Mouse (Mus musculus) forebrain, embryonic 16.5 days (tissue): Measurements from ENCODE around the gene Dnttip2. TPM values are rescaled to one million over a fixed set of nuclear protein-coding genes. Genes with fewer than 3 reads are reported as not detected.
"Not testable (repeated sequence)": the region's sequence is repeated elsewhere in the genome, so short reads cannot be mapped to it uniquely, and the experiment has no call there.

Source experiments
- ATAC-seq: fragments of 200-750 bp; cut with Nextera tagmentation; 2 replicates; pipeline ENCODE4 v1.8.0; 2017; ENCODE audit warnings: mild to moderate bottlenecking, moderate library complexity
- H3K27ac ChIP-seq: fragments of 300-500 bp; sonication (generic); 2 replicates; pipeline ENCODE4 v1.5.1; 2014; ENCODE audit warnings: low read length, control low read depth
- H3K27me3 ChIP-seq: fragments of 300-500 bp; sonication (generic); replicated peaks from 2 replicates; pipeline ENCODE4 v1.6.1; 2014; ENCODE audit warnings: low read length; ENCODE audit not compliant: control insufficient read depth, insufficient read depth
- H3K36me3 ChIP-seq: fragments of 300-500 bp; sonication (generic); 2 replicates; pipeline ENCODE4 v1.6.1; 2014; ENCODE audit not compliant: control insufficient read depth, insufficient read depth
- H3K4me1 ChIP-seq: fragments of 300-500 bp; sonication (generic); replicated peaks from 2 replicates; pipeline ENCODE4 v1.6.1; 2014; ENCODE audit warnings: low read length; ENCODE audit not compliant: control insufficient read depth, insufficient read depth
- H3K4me2 ChIP-seq: fragments of 300-500 bp; sonication (generic); 2 replicates; pipeline ENCODE4 v1.6.1; 2014; ENCODE audit warnings: mild to moderate bottlenecking, low read length, control low read depth
- H3K4me3 ChIP-seq: fragments of 300-500 bp; sonication (generic); replicated peaks from 2 replicates; pipeline ENCODE4 v1.5.1; 2014; ENCODE audit warnings: mild to moderate bottlenecking, low read length, control low read depth
- H3K9ac ChIP-seq: fragments of 300-500 bp; sonication (generic); replicated peaks from 2 replicates; pipeline ENCODE4 v1.6.1; 2014; ENCODE audit warnings: low read depth, low read length, control low read depth
- H3K9me3 ChIP-seq: fragments of 300-500 bp; sonication (generic); 2 replicates; pipeline ENCODE4 v1.6.1; 2016; ENCODE audit warnings: low read length; ENCODE audit not compliant: control insufficient read depth
- WGBS: fragments of 180-500 bp; shearing (Covaris S2); extraction: QIAGEN DNeasy Blood & Tissue Kit; methylation state at CpG from one replicate; pipeline ENCODE4 v1.1.7; 2014; 5-methylcytosine and 5-hydroxymethylcytosine counted together
- polyA plus RNA-seq: library from polyadenylated mRNA; unstranded; fragments of >200 nt; fragmentation: Nextera tagmentation; extraction: Ambion mirVana; gene quantifications from 2 replicates; pipeline ENCODE4 v1.2.1, GENCODE M21; 2015

Gene Dnttip2
- polyA plus RNA-seq, 1 experiment from 2014 or later, result 51.9 TPM

DNA sequence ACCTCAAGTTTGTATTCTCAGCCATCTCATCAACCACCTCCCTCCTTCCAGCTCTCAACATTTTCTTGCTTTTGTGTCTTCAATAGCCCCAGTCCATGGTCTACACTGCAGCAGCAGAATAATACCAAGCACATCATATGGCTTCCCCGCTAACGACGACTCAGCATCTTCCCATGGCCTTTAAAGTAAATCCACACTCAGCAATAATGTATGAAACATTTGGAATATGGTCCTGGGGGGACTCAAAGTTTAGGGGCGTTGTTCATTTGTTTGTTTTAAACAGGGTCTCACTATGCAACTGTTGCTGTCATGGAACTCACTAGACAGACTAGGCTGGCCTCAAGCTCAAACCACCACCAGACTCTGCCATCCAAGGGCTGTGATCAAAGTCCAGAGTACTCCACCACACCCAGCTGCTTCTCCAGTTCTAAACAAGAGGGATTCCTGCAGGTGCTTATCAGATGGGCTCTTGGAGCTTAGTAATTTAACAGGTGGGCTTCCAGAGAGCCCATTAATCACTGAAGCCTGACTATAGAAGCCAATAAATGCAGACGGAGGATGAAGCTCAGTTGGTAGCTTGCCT is 14.5 kb downstream of the Dnttip2 start:
- Histone ChIP-seq H3K4me3 (no peak overlapping the region), H3K27ac (no peak overlapping the region), H3K9ac (no peak overlapping the region), H3K27me3 (no peaks in the 10 kb centered on the region), H3K4me1 (peaks cover 16% of the 10 kb centered on the region), H3K4me2 (no peak overlapping the region), H3K36me3 (peaks cover 16% of the 10 kb centered on the region), H3K9me3 (no peaks in the 10 kb centered on the region)
- 85% methylated on average over 5 of the region's 5 CpGs for WGBS
- no peak for ATAC-seq

DNA sequence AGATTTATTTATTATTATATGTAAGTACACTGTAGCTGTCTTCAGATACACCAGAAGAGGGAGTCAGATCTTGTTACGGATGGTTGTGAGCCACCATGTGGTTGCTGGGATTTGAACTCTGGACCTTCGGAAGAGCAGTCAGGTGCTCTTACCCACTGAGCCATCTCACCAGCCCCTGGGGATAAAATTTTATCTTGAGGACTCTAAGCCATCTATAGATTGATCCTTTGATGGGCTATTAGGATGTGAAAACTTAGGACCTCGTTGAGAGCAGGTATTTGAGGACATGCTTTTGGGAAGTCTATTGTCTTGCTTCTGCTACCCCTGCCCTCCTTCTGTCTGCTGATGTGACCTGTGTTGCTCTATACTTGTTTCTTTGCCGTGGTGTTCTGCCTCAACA is 15.2 kb downstream of the Dnttip2 start:
- H3K9me3 ChIP-seq, H3K27me3 ChIP-seq, ATAC-seq, H3K9ac ChIP-seq, H3K27ac ChIP-seq, H3K4me2 ChIP-seq, H3K4me3 ChIP-seq: not testable (repeated sequence)
- 78% methylated on average over 3 of the region's 4 CpGs for WGBS
- peaks cover 19% of the 10 kb centered on the region for H3K4me1 ChIP-seq
- H3K36me3 ChIP-seq, result peaks cover 12% of the 10 kb centered on the region

DNA sequence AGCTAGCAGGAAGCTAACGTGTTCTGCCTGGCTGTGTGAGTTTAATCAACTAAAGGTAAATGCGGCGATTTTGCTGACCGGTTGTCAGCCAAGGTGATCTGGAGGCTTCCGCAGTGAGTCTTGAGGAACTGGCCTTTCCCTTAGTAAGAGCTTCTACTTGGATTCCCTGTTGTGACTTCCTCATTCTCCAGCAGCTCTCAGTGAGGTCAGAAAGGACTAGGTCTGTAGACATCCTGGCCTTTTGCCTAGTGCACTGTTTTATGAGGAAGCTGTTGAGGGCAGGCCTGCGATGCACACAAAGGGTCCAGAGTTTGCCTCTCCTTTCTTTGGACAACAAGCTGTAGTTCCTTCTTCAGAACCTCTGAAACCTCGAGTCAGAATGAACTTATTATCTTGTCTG is 16.5 kb downstream of the Dnttip2 start:
- Histone ChIP-seq H3K9me3 (no peaks in the 10 kb centered on the region), H3K4me1 (peaks cover 30% of the 10 kb centered on the region), H3K27ac (no peak overlapping the region), H3K27me3 (no peaks in the 10 kb centered on the region), H3K4me2 (no peak overlapping the region), H3K9ac (no peak overlapping the region), H3K36me3 (peaks cover 1% of the 10 kb centered on the region), H3K4me3 (no peak overlapping the region)
- ATAC-seq, result no peak
- WGBS, result 81% methylated on average over 7 of the region's 7 CpGs

DNA sequence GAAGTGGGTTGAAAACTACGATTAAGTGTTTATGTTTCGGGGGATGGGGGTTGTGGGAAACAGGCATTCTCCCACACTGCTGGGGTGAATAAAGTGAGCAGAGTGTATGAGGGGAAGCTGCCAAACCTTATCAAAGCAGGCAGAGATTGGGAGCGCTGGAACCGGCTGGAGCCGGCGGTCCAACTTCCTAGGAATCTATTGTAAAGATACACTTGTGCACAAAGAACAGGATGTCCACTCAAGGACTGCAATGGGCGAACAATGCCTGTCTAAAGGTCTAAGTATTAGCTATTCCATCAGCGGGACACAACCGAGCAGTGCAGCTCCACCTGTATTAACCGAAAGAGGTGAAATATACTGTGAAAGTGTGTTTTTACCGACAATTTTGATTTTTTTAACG is 17.6 kb downstream of the Dnttip2 start:
- H3K27ac ChIP-seq, result no peak overlapping the region
- 33% methylated on average over 12 of the region's 12 CpGs for WGBS
- H3K9me3 ChIP-seq, result no peaks in the 10 kb centered on the region
- no peaks in the 10 kb centered on the region for H3K27me3 ChIP-seq
- peaks cover 30% of the 10 kb centered on the region for H3K4me1 ChIP-seq
- no peak for ATAC-seq
- H3K36me3 ChIP-seq, result no peaks in the 10 kb centered on the region
- peak overlapping the region; percentile 97 for H3K9ac ChIP-seq
- peak overlapping the region; percentile 92 for H3K4me3 ChIP-seq
- H3K4me2 ChIP-seq, result peak overlapping the region; percentile 86

GRCm38 (mm10) chr3:122292300-122293222 is 18.4 kb downstream of the Dnttip2 start:
- peak; percentile 43 for ATAC-seq
- 5% methylated on average over 54 of the region's 54 CpGs for WGBS
- Histone ChIP-seq H3K9ac (peak overlapping the region; percentile 97), H3K4me2 (peak overlapping the region; percentile 86), H3K4me1 (peaks cover 30% of the 10 kb centered on the region), H3K9me3 (no peaks in the 10 kb centered on the region), H3K27me3 (no peaks in the 10 kb centered on the region), H3K4me3 (peak overlapping the region; percentile 92), H3K36me3 (no peaks in the 10 kb centered on the region), H3K27ac (peak overlapping the region; percentile 99)

- Histone ChIP-seq H3K27ac (peak overlapping the region; percentile 99), H3K4me3 (peak overlapping the region; percentile 92), H3K27me3 (no peaks in the 10 kb centered on the region), H3K36me3 (no peaks in the 10 kb centered on the region), H3K4me1 (peaks cover 30% of the 10 kb centered on the region), H3K4me2 (peak overlapping the region; percentile 86), H3K9me3 (no peaks in the 10 kb centered on the region), H3K9ac (peak overlapping the region; percentile 97)
- WGBS, result under 1% methylated on average over 84 of the region's 105 CpGs
- peak; percentile 41 for ATAC-seq
Measured at GRCm38 (mm10) chr3:122293223-122293953, 19.2 kb downstream of the Dnttip2 start.

DNA sequence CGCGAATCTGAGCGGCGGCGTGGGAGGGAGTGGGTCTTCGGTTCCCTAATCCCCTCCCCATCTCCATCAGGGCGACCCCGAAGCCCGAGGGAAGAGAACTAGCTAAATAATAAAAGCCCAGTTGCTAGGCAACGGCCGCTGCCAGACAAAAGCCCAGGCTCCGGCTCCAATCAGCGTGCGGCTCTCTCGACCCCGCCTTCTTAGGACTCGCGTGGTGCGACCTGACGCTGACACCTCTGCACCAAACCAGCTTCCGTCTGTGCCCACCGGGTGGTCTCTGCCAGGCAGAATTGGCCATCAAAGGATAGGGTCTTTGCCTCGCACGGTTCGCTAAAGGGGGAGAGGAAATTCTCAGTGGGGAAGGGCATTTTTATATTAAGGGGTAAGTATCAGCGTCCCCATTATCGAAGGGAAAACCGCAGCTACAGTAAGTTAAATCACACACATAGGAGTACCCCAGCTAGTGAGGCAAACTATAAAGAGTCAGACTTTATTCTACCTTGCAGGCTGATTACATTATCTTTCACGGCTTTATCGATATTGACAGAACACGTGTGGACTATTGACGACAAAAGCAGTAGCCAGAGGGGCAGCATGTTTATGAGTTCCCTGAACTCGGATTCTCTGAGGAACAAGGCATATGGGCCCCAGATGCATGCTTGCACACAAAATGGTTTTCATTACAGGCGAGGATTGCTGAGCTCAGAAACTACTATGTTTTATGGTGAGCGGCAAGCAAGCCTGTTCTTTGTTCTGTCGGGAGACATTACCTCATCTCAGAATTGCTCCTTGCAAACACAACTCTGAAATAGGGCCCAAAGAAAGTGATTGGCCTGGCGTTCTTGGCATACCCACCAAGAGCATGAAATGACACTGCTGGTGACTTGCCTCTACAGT is 20.0 kb downstream of the Dnttip2 start, which contains the start of gene Bcar3:
Gene Bcar3, plus strand, starts transcription at position 183 of the 897 bp plus-strand sequence.
- H3K36me3 ChIP-seq, result no peaks in the 10 kb centered on the region
- H3K9me3 ChIP-seq, result no peaks in the 10 kb centered on the region
- H3K4me1 ChIP-seq, result peaks cover 30% of the 10 kb centered on the region
- H3K27me3 ChIP-seq, result no peaks in the 10 kb centered on the region
- H3K4me2 ChIP-seq, result peak within 1 kb of the TSS; percentile 86
- H3K9ac ChIP-seq, result peak within 1 kb of the TSS; percentile 97
- peak within 1 kb of the TSS; percentile 92 for H3K4me3 ChIP-seq
- WGBS, result under 1% methylated on average over 37 of the region's 37 CpGs
- peak within 1 kb of the TSS; percentile 99 for H3K27ac ChIP-seq
- ATAC-seq, result peak; percentile 89

- no peaks in the 10 kb centered on the region for H3K27me3 ChIP-seq
- ATAC-seq, result no peak
- no peak overlapping the region for H3K9ac ChIP-seq
- H3K4me2 ChIP-seq, result no peak overlapping the region
- H3K36me3 ChIP-seq, result no peaks in the 10 kb centered on the region
- peaks cover 30% of the 10 kb centered on the region for H3K4me1 ChIP-seq
- no peaks in the 10 kb centered on the region for H3K9me3 ChIP-seq
- H3K27ac ChIP-seq, result peak overlapping the region; percentile 99
- H3K4me3 ChIP-seq, result no peak overlapping the region
- 10% methylated on average over 5 of the region's 5 CpGs for WGBS
Measured at GRCm38 (mm10) chr3:122295511-122295910, 21.3 kb downstream of the Dnttip2 start.
